Mouse (Mus musculus): ENCODE data around the gene Ica1.

- TF ChIP-seq GATA1 (IDR thresholded peaks at IDR 0.05; ENCODE audit: borderline replicate concordance, low read length) (no peak), FLI1 (IDR thresholded peaks at IDR 0.05; ENCODE audit: low read length) (no peak)
These were observed 36.2 kb upstream of the Ica1 start for GRCm38 (mm10) chr6:8814332-8815002.
